Mouse (Mus musculus) midbrain, embryonic 16.5 days (tissue): ENCODE data around the gene Pbld2. TPM values are rescaled to one million over a fixed set of nuclear protein-coding genes. Genes with fewer than 3 reads are reported as not detected.

Source experiments
- ATAC-seq: fragments of 200-750 bp; cut with Nextera tagmentation; 2 replicates; pipeline ENCODE4 v1.8.0; 2017; ENCODE audit warnings: moderate TSS enrichment
- H3K27ac ChIP-seq: fragments of 300-500 bp; sonication (generic); 2 replicates; pipeline ENCODE4 v1.5.1; 2014; ENCODE audit warnings: mild to moderate bottlenecking, low read length, mixed read lengths
- H3K27me3 ChIP-seq: fragments of 300-500 bp; sonication (generic); 2 replicates; pipeline ENCODE4 v1.6.1; 2014; ENCODE audit warnings: low read depth, low read length, mixed read lengths; ENCODE audit not compliant: control insufficient read depth, insufficient read depth
- H3K36me3 ChIP-seq: fragments of 300-500 bp; sonication (generic); 2 replicates; pipeline ENCODE4 v1.6.1; 2014; ENCODE audit warnings: mild to moderate bottlenecking, low read length, moderate library complexity, mixed read lengths; ENCODE audit not compliant: control insufficient read depth, insufficient read depth
- H3K4me1 ChIP-seq: fragments of 300-500 bp; sonication (generic); 2 replicates; pipeline ENCODE4 v1.6.1; 2014; ENCODE audit warnings: mild to moderate bottlenecking, low read length, mixed read lengths; ENCODE audit not compliant: control insufficient read depth, insufficient read depth
- H3K4me2 ChIP-seq: fragments of 300-500 bp; sonication (generic); 2 replicates; pipeline ENCODE4 v1.6.1; 2014; ENCODE audit warnings: mild to moderate bottlenecking, low read length, mixed read lengths
- H3K4me3 ChIP-seq: fragments of 300-500 bp; sonication (generic); 2 replicates; pipeline ENCODE4 v1.5.1; 2014; ENCODE audit warnings: low read depth, mild to moderate bottlenecking, low read length, moderate library complexity, mixed read lengths
- H3K9ac ChIP-seq: fragments of 300-500 bp; sonication (generic); 2 replicates; pipeline ENCODE4 v1.6.1; 2014; ENCODE audit warnings: low read depth, low read length, mixed read lengths
- H3K9me3 ChIP-seq: fragments of 300-500 bp; sonication (generic); replicated peaks from 2 replicates; pipeline ENCODE4 v1.6.1; 2014; ENCODE audit warnings: mild to moderate bottlenecking, low read length, mixed read lengths; ENCODE audit not compliant: control insufficient read depth, poor library complexity, severe bottlenecking
- WGBS: fragments of 180-500 bp; shearing (Covaris S2); extraction: QIAGEN DNeasy Blood & Tissue Kit; methylation state at CpG from one replicate; pipeline ENCODE4 v1.1.7; 2014; 5-methylcytosine and 5-hydroxymethylcytosine counted together
- polyA plus RNA-seq: library from polyadenylated mRNA; unstranded; fragments of >200 nt; fragmentation: Nextera tagmentation; extraction: Ambion mirVana; gene quantifications from 2 replicates; pipeline ENCODE4 v1.2.1, GENCODE M21; 2015

The Pbld2 gene
- polyA plus RNA-seq, 1 experiment from 2014 or later, result 0.77 TPM

DNA sequence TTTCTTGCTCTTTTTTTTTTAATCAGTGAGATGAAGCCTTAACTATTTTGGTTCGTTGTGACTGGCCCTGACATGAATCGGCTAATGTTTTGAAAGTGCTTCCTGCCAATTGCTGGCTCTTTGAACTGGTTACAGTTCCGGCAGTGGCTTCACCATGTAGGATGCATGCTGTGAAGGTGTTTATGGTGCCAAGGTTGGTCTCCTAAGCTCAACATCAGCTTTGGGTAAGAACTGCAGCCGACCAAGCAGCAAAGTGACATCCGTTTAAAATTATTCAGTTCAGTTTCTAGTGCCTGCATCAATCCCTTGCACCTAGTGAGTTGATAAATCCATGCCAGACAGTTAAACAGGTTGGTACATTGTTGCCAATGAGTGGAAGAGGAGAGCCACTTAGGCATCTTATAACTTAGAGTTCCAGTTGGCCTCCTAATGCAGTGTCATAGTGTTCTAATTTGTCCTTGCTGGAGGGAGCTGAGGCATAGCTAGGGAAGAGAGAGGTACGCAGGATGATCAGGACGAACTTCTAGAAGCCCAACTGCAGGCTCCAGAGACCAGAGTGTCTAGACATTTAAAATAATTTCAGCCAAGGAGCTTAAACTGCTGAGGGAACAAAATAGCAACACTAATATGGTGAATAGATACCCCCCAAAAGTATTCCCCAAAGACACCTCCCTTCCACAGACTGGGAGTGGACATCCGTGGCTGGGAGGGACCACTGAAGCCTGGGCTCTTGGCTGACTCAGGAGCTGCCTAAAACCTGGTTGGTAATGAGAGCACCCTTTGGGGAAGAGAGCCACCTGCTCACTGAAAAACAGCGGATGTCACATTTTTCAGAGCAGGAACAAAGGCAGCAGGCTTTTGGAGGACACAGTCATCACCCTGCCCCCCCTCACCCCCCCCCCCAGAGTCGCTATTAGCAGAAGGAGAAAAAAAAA, 68.8 kb downstream of the Pbld2 start:
- H3K4me2 ChIP-seq, result no peak overlapping the region
- WGBS, result 71% methylated on average over 9 of the region's 10 CpGs
- peaks cover 10% of the 10 kb centered on the region for H3K4me1 ChIP-seq
- H3K36me3 ChIP-seq, result no peaks in the 10 kb centered on the region
- no peak overlapping the region for H3K27ac ChIP-seq
- ATAC-seq, result no peak
- no peaks in the 10 kb centered on the region for H3K27me3 ChIP-seq
- no peak overlapping the region for H3K4me3 ChIP-seq
- no peaks in the 10 kb centered on the region for H3K9me3 ChIP-seq
- no peak overlapping the region for H3K9ac ChIP-seq

DNA sequence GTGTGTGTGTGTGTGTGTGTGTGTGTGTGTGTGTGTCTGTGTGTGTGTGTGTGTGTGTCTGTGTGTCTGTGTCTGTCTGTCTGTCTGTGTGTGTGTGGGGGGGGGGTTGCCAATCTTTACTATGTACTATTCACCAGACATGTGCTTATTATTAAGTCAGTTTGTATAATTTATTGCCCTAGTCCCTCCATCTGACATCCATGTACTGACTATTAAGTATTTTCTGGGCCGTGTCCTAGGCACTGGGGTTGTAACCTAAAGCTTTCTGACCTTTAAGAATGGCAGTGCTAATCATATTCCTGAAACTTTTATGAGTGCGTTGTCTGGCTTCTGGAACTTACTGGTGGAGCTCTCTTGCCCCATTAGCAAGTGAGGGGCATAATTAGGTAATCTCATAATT, 72.6 kb downstream of the Pbld2 start:
- H3K27me3 ChIP-seq, result no peaks in the 10 kb centered on the region
- peaks cover 4% of the 10 kb centered on the region for H3K4me1 ChIP-seq
- no peak overlapping the region for H3K4me2 ChIP-seq
- WGBS, result 79% methylated on average over 2 of the region's 2 CpGs
- H3K9ac ChIP-seq, result no peak overlapping the region
- no peaks in the 10 kb centered on the region for H3K36me3 ChIP-seq
- ATAC-seq, result no peak
- H3K27ac ChIP-seq, result no peak overlapping the region
- no peak overlapping the region for H3K4me3 ChIP-seq
- H3K9me3 ChIP-seq, result no peaks in the 10 kb centered on the region

DNA sequence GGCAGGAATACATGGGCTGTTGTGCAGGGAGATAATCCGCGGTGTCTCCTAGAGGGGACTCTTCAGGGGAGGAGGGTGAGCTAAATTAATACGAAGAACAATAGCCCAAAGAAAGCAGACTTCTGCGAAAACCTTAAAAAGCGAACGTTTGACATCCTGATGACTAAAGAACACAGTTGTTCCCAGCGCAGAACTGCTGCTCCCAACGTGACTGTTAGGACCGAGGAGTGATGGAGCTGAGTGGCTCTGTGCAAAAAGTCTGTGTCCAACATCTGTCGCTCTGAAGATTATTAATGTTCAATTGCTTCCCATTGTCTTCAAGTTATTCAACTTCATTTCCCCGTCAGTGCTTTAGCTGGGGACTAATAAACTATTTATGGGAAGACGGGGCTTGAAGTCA, 74.1 kb downstream of the Pbld2 start:
- no peak overlapping the region for H3K27ac ChIP-seq
- no peak overlapping the region for H3K4me3 ChIP-seq
- no peaks in the 10 kb centered on the region for H3K36me3 ChIP-seq
- no peak overlapping the region for H3K9ac ChIP-seq
- H3K27me3 ChIP-seq, result no peaks in the 10 kb centered on the region
- peaks cover 4% of the 10 kb centered on the region for H3K4me1 ChIP-seq
- WGBS, result 49% methylated on average over 12 of the region's 12 CpGs
- H3K9me3 ChIP-seq, result no peaks in the 10 kb centered on the region
- H3K4me2 ChIP-seq, result no peak overlapping the region
- ATAC-seq, result no peak

DNA sequence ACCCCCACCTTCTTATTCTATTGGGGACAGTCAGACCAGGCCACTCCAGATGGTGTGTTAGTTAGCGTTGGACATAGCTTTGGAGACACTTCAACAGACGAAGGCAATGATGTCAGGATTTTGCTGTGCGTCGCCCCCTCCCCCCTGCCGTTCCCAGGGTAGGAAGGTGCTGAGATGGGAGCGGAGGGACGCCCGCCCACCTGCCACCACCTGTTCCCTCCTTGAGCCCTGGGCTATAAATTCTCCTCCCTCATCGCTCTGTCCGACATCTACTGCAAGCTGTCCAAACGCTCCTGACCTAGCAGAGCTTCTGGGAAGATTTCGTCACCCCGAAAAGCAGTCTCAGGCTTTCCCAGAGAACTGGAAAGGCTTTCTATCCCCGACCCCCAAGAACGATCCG, 75.4 kb downstream of the Pbld2 start, which contains the start of gene Atoh7:
Atoh7 (plus strand) TSS at position 131 of the 400 bp plus-strand sequence.
- H3K9ac ChIP-seq, result peak within 1 kb of the TSS; percentile 83
- peak within 1 kb of the TSS; percentile 68 for H3K4me3 ChIP-seq
- H3K27ac ChIP-seq, result peak within 1 kb of the TSS; percentile 56
- 4% methylated on average over 16 of the region's 16 CpGs for WGBS
- H3K9me3 ChIP-seq, result no peaks in the 10 kb centered on the region
- no peaks in the 10 kb centered on the region for H3K27me3 ChIP-seq
- peaks cover 4% of the 10 kb centered on the region for H3K4me1 ChIP-seq
- ATAC-seq, result 0 out of 2 replicates have a peak, but pooled peaks have one; percentile 30
- H3K36me3 ChIP-seq, result no peaks in the 10 kb centered on the region
- H3K4me2 ChIP-seq, result peak within 1 kb of the TSS; percentile 97

DNA sequence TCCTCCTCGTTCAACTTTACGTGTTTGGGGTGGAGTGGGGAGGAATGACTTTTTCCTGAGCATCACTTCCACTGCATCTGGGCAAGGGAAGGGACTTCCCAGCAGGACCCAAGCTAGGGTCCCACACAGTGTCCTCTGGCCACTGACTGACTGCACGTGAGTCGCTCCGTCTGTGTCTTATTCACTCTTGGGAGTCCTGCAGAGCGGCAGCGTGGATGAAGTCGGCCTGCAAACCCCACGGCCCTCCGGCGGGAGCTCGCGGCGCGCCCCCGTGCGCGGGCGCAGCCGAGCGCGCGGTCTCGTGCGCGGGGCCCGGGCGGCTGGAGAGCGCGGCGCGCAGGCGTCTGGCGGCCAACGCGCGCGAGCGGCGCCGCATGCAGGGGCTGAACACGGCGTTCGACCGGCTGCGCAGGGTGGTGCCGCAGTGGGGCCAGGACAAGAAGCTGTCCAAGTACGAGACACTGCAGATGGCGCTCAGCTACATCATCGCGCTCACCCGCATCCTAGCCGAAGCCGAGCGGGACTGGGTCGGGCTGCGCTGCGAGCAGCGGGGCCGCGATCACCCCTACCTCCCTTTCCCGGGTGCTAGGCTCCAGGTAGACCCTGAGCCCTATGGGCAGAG, 75.9 kb downstream of the Pbld2 start:
- Histone ChIP-seq H3K4me1 (peaks cover 4% of the 10 kb centered on the region), H3K9ac (peak overlapping the region; percentile 83), H3K4me2 (peak overlapping the region; percentile 97), H3K4me3 (peak overlapping the region; percentile 68), H3K27me3 (no peaks in the 10 kb centered on the region), H3K27ac (peak overlapping the region; percentile 56), H3K9me3 (no peaks in the 10 kb centered on the region), H3K36me3 (no peaks in the 10 kb centered on the region)
- peak; percentile 92 for ATAC-seq
- under 1% methylated on average over 62 of the region's 62 CpGs for WGBS

DNA sequence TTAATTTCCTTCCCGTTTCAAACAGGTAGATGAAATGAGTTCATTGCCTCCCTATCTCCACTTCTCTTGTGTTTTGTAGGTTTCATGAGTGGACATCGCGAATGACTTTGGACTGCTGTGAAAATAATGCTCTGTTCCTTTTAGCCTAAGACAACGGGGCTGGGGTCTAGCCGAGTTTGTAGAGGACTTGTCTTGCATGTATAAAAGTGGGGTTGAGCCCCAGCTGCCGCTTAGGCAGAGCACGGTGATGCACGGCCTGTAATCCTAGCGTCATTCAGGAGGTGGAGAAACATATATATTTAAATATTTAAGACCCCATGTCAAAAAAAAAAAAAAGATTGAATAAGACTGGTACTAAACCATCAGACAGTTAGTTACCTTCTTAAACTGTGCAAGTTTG, 76.5 kb downstream of the Pbld2 start:
- Histone ChIP-seq H3K27me3 (no peaks in the 10 kb centered on the region), H3K36me3 (no peaks in the 10 kb centered on the region), H3K4me1 (peaks cover 4% of the 10 kb centered on the region), H3K27ac (peak overlapping the region; percentile 56; the same call in 1 of the 2 replicates), H3K9me3 (no peaks in the 10 kb centered on the region), H3K4me2 (peak overlapping the region; percentile 97), H3K4me3 (peak overlapping the region; percentile 68), H3K9ac (peak overlapping the region; percentile 83)
- 4% methylated on average over 9 of the region's 9 CpGs for WGBS
- ATAC-seq, result peak; percentile 69; the same call in 1 of the 2 replicates

Other genes starting within 250 kb of the Pbld2 start
- gene Ccar1, start 232.0 kb upstream of the Pbld2 start, polyA plus RNA-seq, result 88.7 and 102 TPM in 2 replicates
- 42.0 and 42.4 TPM in 2 replicates for gene Tet1, start 115.3 kb upstream of the Pbld2 start, polyA plus RNA-seq
- gene Slc25a16, start 103.7 kb upstream of the Pbld2 start, polyA plus RNA-seq, result 15.1 and 15.4 TPM in 2 replicates
- 3.5 and 4.0 TPM in 2 replicates for gene Dna2, start 77.3 kb upstream of the Pbld2 start, polyA plus RNA-seq
- 61.2 and 63.0 TPM in 2 replicates for gene Rufy2, start 44.1 kb upstream of the Pbld2 start, polyA plus RNA-seq
- gene Hnrnph3, start 98 bp upstream of the Pbld2 start, polyA plus RNA-seq, result 140 and 167 TPM in 2 replicates
- gene Pbld1, start 35.8 kb downstream of the Pbld2 start, polyA plus RNA-seq, result 0.50 TPM in 2 replicates
- 2.3 and 2.6 TPM in 2 replicates for gene Atoh7, start 75.3 kb downstream of the Pbld2 start, polyA plus RNA-seq
- gene Mypn, start 179.6 kb downstream of the Pbld2 start, polyA plus RNA-seq, result 0.34 and 0.64 TPM in 2 replicates
- gene Herc4, start 219.5 kb downstream of the Pbld2 start, polyA plus RNA-seq, result 26.4 and 31.8 TPM in 2 replicates